Mouse (Mus musculus): ENCODE results near the gene Dennd6a. TPM values are rescaled to one million over a fixed set of nuclear protein-coding genes. Genes with fewer than 3 reads are reported as not detected.

The Dennd6a gene
- polyA plus RNA-seq, 1 experiment from 2014 or later: 42.3 TPM

DNA sequence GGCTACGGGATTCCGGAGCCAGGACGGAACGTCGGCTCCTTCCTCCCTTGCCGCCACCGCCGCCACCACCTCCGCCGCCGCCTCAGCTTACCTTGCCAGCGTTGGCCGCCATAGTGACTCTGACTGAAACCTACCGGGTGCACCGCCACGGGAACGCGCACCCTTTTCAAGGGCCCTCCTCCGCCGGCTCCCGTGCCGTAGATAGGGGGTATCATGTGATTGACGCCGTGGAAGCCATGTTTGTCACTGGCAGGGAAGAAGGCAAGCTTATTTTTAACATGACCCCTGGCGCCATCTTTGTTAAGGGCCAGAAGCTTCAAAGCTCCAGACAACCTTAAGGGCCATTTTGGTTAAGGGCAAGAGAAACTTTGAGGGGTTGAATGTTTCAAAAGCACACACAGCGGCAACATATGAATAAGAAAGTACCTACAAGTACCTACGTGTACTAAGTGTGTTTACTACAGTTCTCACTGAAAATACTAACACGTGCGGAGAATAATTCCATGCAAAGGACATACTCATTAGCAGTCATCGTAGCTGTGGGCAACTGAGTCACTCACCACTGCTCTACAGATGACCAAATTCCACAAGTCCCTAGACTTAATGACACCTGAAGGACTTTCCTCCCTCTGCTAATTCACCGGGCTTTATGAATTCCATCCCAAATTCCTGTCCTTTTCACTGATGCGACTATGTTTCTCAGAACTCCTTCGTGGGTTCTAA is 38.7 kb upstream of the Dennd6a start, which contains the start of gene Slmap:
Slmap (minus strand) TSS at position 175 of the 723 bp plus-strand sequence.
- no peaks in the 10 kb centered on the region for H3K36me3 ChIP-seq (ENCODE audit: control insufficient read depth, insufficient read depth, low read length)
- DNase-seq (ENCODE audit: low spot score): peak; percentile 99
- peak within 1 kb of the TSS; percentile 71 for H3K4me2 ChIP-seq (ENCODE audit: low read depth, severe bottlenecking)
- peak within 1 kb of the TSS; percentile 53 for H3K27ac ChIP-seq (replicated peaks; ENCODE audit: low read depth, low read length)
- H3K9me3 ChIP-seq (ENCODE audit: control insufficient read depth, low read length): no peaks in the 10 kb centered on the region
- peak; percentile 87 for ATAC-seq (ENCODE audit: insufficient number of reproducible peaks, low FRiP score, low TSS enrichment, low read depth)
- peaks cover 3% of the 10 kb centered on the region for H3K4me1 ChIP-seq (ENCODE audit: control insufficient read depth, insufficient read depth, low read length)
- H3K27me3 ChIP-seq (ENCODE audit: control insufficient read depth, insufficient read depth, low read length): no peaks in the 10 kb centered on the region
- peak within 1 kb of the TSS; percentile 92 for H3K4me3 ChIP-seq (ENCODE audit: low read depth, low read length)
- WGBS: 12% methylated on average over 33 of the region's 33 CpGs
- peak within 1 kb of the TSS; percentile 67 for H3K9ac ChIP-seq (ENCODE audit: low read length)

DNA sequence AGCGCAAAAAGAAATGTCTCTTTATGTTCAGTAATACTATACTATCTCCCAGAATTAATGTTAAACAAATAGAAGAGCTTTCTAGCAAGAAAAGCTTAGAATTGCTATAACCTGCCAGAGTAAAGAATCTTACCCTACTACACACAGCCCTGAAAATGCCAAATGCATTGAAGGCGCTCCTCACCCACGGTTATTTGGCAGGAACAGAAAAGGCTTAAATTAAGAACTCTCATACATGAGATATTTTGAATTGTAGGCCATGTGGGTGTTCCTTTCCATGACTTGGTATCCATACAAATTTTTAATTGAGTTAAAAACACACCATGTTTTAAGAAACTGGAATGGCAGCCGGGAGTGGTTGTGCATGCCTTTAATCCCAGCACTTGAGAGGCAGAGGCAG is 34.4 kb upstream of the Dennd6a start:
- Histone ChIP-seq H3K36me3 (ENCODE audit: control insufficient read depth, insufficient read depth, low read length) (no peaks in the 10 kb centered on the region), H3K4me1 (ENCODE audit: control insufficient read depth, insufficient read depth, low read length) (no peaks in the 10 kb centered on the region), H3K27ac (replicated peaks; ENCODE audit: low read depth, low read length) (no peak overlapping the region), H3K27me3 (ENCODE audit: control insufficient read depth, insufficient read depth, low read length) (no peaks in the 10 kb centered on the region), H3K4me2 (ENCODE audit: low read depth, severe bottlenecking) (no peak overlapping the region), H3K9me3 (ENCODE audit: control insufficient read depth, low read length) (no peaks in the 10 kb centered on the region), H3K4me3 (ENCODE audit: low read depth, low read length) (no peak overlapping the region), H3K9ac (ENCODE audit: low read length) (no peak overlapping the region)
- 86% methylated on average over 4 of the region's 4 CpGs for WGBS
- no peak for ATAC-seq (ENCODE audit: insufficient number of reproducible peaks, low FRiP score, low TSS enrichment, low read depth)
- no peak for DNase-seq (ENCODE audit: low spot score)

DNA sequence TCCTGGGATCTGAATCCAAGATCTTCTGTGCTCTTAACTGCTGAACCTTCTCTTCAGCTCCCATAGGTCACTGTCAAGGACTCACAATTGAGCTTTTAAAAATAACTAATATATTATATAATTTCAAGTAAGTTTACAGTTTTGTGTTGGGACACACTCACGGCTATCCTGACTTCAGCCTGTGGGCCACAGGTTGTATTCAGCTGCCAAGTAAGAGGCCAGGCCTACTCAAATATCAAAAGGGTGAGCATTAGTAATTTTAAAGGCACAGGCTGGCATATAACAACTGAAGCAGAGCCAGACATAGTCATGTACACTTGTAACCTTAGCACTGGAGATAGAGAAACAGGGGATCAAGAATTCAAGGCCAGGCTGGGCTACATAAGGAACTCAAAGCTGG is 33.1 kb upstream of the Dennd6a start:
- WGBS: 54% methylated on average over 1 of the region's 1 CpGs
- no peak overlapping the region for H3K27ac ChIP-seq (replicated peaks; ENCODE audit: low read depth, low read length)
- no peaks in the 10 kb centered on the region for H3K36me3 ChIP-seq (ENCODE audit: control insufficient read depth, insufficient read depth, low read length)
- H3K9ac ChIP-seq (ENCODE audit: low read length): no peak overlapping the region
- DNase-seq (ENCODE audit: low spot score): no peak
- no peaks in the 10 kb centered on the region for H3K9me3 ChIP-seq (ENCODE audit: control insufficient read depth, low read length)
- H3K4me1 ChIP-seq (ENCODE audit: control insufficient read depth, insufficient read depth, low read length): no peaks in the 10 kb centered on the region
- no peak for ATAC-seq (ENCODE audit: insufficient number of reproducible peaks, low FRiP score, low TSS enrichment, low read depth)
- H3K4me3 ChIP-seq (ENCODE audit: low read depth, low read length): no peak overlapping the region
- H3K4me2 ChIP-seq (ENCODE audit: low read depth, severe bottlenecking): no peak overlapping the region
- no peaks in the 10 kb centered on the region for H3K27me3 ChIP-seq (ENCODE audit: control insufficient read depth, insufficient read depth, low read length)

DNA sequence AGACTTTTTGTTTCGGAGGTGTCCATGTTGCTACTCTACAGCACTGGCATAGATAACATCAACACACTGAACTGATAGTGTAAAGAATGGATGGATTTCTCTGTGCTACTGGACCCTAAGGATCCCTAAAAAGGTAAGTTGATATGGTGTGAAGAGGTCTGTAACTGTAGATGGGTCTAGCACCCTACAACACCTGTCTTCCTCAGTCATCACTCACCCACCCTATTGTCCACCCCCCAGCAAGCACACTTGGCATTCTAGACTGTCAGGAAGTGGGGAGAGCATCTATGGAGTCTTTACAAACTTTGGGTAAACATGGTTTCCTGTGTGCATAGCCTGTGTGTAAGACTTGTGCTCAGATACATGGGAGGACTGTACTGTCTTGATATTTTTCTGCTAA is 31.5 kb upstream of the Dennd6a start:
- no peak for DNase-seq (ENCODE audit: low spot score)
- WGBS: 89% methylated on average over 1 of the region's 1 CpGs

GRCm38 (mm10) chr14:26547516-26548488 is 25.9 kb upstream of the Dennd6a start:
- Histone ChIP-seq H3K4me2 (ENCODE audit: low read depth, severe bottlenecking) (no peak overlapping the region), H3K9me3 (ENCODE audit: control insufficient read depth, low read length) (no peaks in the 10 kb centered on the region), H3K27me3 (ENCODE audit: control insufficient read depth, insufficient read depth, low read length) (no peaks in the 10 kb centered on the region), H3K4me1 (ENCODE audit: control insufficient read depth, insufficient read depth, low read length) (no peaks in the 10 kb centered on the region), H3K4me3 (ENCODE audit: low read depth, low read length) (no peak overlapping the region), H3K9ac (ENCODE audit: low read length) (no peak overlapping the region), H3K36me3 (ENCODE audit: control insufficient read depth, insufficient read depth, low read length) (no peaks in the 10 kb centered on the region), H3K27ac (replicated peaks; ENCODE audit: low read depth, low read length) (no peak overlapping the region)
- ATAC-seq (ENCODE audit: insufficient number of reproducible peaks, low FRiP score, low TSS enrichment, low read depth) (no peak), DNase-seq (ENCODE audit: low spot score) (no peak)
- WGBS: 79% methylated on average over 10 of the region's 10 CpGs

More for the DNA sequence above, 31.5 kb upstream of the Dennd6a start:
- no peak overlapping the region for H3K27ac ChIP-seq (replicated peaks; ENCODE audit: low read depth, low read length)
- no peaks in the 10 kb centered on the region for H3K4me1 ChIP-seq (ENCODE audit: control insufficient read depth, insufficient read depth, low read length)
- ATAC-seq (ENCODE audit: insufficient number of reproducible peaks, low FRiP score, low TSS enrichment, low read depth): no peak
- no peaks in the 10 kb centered on the region for H3K36me3 ChIP-seq (ENCODE audit: control insufficient read depth, insufficient read depth, low read length)
- H3K4me2 ChIP-seq (ENCODE audit: low read depth, severe bottlenecking): no peak overlapping the region
- no peak overlapping the region for H3K4me3 ChIP-seq (ENCODE audit: low read depth, low read length)
- H3K27me3 ChIP-seq (ENCODE audit: control insufficient read depth, insufficient read depth, low read length): no peaks in the 10 kb centered on the region
- H3K9ac ChIP-seq (ENCODE audit: low read length): no peak overlapping the region
- H3K9me3 ChIP-seq (ENCODE audit: control insufficient read depth, low read length): no peaks in the 10 kb centered on the region

DNA sequence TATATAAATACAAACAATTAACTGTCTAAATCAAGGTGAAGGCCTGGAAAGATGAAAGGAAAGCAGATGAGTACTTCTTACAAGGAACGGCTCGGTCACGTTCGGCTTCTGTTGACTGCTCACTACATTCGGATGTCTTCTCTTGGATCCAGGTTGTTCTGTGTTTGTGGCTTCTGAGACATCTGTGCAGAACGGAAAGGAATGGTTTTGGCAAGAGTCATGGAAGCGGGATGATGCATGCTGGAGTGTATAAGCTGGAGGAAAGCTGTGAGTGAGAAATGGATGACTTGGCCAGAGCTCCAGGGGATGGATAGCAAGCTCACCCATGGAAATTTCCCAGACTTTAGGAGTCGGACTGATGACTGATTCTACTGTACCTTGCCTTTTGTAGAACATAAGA is 22.9 kb upstream of the Dennd6a start:
- WGBS: 92% methylated on average over 8 of the region's 8 CpGs
- no peak overlapping the region for H3K4me3 ChIP-seq (ENCODE audit: low read depth, low read length)
- no peaks in the 10 kb centered on the region for H3K9me3 ChIP-seq (ENCODE audit: control insufficient read depth, low read length)
- no peaks in the 10 kb centered on the region for H3K27me3 ChIP-seq (ENCODE audit: control insufficient read depth, insufficient read depth, low read length)
- H3K9ac ChIP-seq (ENCODE audit: low read length): no peak overlapping the region
- no peak overlapping the region for H3K27ac ChIP-seq (replicated peaks; ENCODE audit: low read depth, low read length)
- no peak for ATAC-seq (ENCODE audit: insufficient number of reproducible peaks, low FRiP score, low TSS enrichment, low read depth)
- H3K4me2 ChIP-seq (ENCODE audit: low read depth, severe bottlenecking): no peak overlapping the region
- DNase-seq (ENCODE audit: low spot score): no peak
- no peaks in the 10 kb centered on the region for H3K36me3 ChIP-seq (ENCODE audit: control insufficient read depth, insufficient read depth, low read length)
- no peaks in the 10 kb centered on the region for H3K4me1 ChIP-seq (ENCODE audit: control insufficient read depth, insufficient read depth, low read length)

- H3K4me1 ChIP-seq (ENCODE audit: control insufficient read depth, insufficient read depth, low read length): no peaks in the 10 kb centered on the region
- H3K27me3 ChIP-seq (ENCODE audit: control insufficient read depth, insufficient read depth, low read length): no peaks in the 10 kb centered on the region
- no peak overlapping the region for H3K27ac ChIP-seq (replicated peaks; ENCODE audit: low read depth, low read length)
- ATAC-seq (ENCODE audit: insufficient number of reproducible peaks, low FRiP score, low TSS enrichment, low read depth) (no peak), DNase-seq (ENCODE audit: low spot score) (no peak)
- no peaks in the 10 kb centered on the region for H3K9me3 ChIP-seq (ENCODE audit: control insufficient read depth, low read length)
- H3K36me3 ChIP-seq (ENCODE audit: control insufficient read depth, insufficient read depth, low read length): no peaks in the 10 kb centered on the region
- no peak overlapping the region for H3K4me2 ChIP-seq (ENCODE audit: low read depth, severe bottlenecking)
- H3K4me3 ChIP-seq (ENCODE audit: low read depth, low read length): no peak overlapping the region
- H3K9ac ChIP-seq (ENCODE audit: low read length): no peak overlapping the region
- WGBS: 78% methylated on average over 2 of the region's 2 CpGs
Observed at GRCm38 (mm10) chr14:26552441-26552840, 21.2 kb upstream of the Dennd6a start.

DNA sequence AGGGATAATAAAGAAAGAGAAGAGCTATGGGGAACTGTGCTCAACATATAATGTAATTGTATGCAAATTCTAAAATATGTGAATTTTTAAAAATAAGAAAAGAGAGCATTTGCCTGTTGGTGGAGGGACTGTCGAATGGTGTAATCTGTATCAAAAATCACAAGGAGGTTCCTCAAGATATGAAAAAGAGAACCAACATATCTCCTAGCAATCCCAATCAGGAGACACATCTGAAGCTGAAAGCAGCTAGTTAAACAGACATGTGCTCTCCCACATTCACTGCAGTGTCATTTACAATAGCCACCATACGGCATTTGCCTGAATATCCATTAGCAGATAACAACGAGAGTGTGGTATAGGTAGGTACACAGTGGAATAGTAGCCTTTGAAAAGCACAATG is 20.8 kb upstream of the Dennd6a start:
- ATAC-seq (ENCODE audit: insufficient number of reproducible peaks, low FRiP score, low TSS enrichment, low read depth) (no peak), DNase-seq (ENCODE audit: low spot score) (no peak)
- no peak overlapping the region for H3K27ac ChIP-seq (replicated peaks; ENCODE audit: low read depth, low read length)
- no peaks in the 10 kb centered on the region for H3K36me3 ChIP-seq (ENCODE audit: control insufficient read depth, insufficient read depth, low read length)
- no peak overlapping the region for H3K4me2 ChIP-seq (ENCODE audit: low read depth, severe bottlenecking)
- no peak overlapping the region for H3K4me3 ChIP-seq (ENCODE audit: low read depth, low read length)
- H3K9ac ChIP-seq (ENCODE audit: low read length): no peak overlapping the region
- no peaks in the 10 kb centered on the region for H3K27me3 ChIP-seq (ENCODE audit: control insufficient read depth, insufficient read depth, low read length)
- H3K4me1 ChIP-seq (ENCODE audit: control insufficient read depth, insufficient read depth, low read length): no peaks in the 10 kb centered on the region
- WGBS: 85% methylated on average over 3 of the region's 3 CpGs
- H3K9me3 ChIP-seq (ENCODE audit: control insufficient read depth, low read length): no peaks in the 10 kb centered on the region

Data from limb, embryonic 11.5 days (tissue).